Mouse (Mus musculus) skeletal muscle tissue, adult 2 months (tissue): ENCODE data around the gene Cnbd2.

ENCODE experiments used
- DNase-seq: peaks from one replicate; pipeline ENCODE4 v3.0.0-alpha.2; 2012; ENCODE audit warnings: low read depth, low spot score

Gene Cnbd2

DNA sequence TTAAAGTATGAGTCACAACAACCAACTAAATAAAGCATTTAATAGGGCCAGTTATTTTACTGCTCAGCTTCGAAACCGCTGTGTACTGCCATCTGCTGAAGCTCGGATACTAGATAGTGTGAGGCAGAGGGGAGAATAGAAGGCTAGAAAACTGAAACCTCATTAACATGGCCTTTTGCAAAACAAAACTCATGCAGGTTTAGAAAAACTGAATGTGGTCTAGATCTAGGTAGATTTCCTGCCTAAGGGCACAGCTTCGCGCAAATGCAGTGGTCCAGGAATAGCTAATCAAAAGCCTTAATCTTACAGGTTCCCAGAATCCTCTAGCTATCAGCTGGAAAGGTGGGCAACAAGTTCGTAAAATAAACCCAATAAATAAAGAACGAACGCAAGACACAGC lies 658 bp upstream of the Cnbd2 start:
- no peak for DNase-seq

DNA sequence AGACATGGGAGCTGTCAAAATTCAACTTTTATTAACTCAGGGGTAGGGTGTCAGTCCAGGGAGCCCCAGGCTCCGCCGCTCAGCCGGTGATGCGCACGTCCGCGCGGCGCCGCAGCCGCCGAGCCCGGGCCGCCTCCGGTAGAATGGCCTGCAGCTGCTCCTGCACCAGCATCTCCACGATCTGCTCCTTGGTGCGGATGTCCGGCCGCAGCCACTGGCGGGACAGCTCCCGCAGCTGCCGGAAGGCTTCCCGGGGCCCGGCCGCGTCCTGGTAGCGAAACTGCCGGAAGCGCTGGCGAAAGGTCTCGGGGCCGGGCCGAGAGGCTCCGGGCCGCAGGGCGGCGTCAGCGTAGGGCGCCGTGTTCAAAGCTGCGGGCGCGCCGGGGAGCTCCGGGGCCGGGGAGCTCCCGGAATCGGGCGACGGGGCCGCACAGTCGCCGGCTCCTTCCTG lies 233 bp upstream of the Cnbd2 start:
- no peak for DNase-seq

DNA sequence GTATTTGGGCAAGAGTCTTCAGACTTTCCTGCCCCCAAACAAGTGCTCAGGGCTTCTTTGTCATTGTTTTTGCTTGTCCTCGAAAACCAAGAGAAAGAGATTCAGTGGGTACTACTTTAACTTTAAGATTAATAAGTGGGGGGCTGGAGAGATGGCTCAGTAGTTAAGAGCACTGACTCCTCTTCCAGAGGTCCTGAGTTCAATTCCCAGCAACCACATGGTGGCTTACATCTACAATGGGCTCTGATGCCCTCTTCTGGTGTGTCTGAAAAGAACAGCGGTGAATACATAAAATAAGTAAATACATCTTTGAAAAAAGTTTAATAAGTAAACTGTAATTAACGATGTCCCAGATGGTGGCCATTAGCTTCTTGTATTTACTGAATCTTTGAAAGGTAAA lies 1.1 kb downstream of the Cnbd2 start:
- DNase-seq: no peak

DNA sequence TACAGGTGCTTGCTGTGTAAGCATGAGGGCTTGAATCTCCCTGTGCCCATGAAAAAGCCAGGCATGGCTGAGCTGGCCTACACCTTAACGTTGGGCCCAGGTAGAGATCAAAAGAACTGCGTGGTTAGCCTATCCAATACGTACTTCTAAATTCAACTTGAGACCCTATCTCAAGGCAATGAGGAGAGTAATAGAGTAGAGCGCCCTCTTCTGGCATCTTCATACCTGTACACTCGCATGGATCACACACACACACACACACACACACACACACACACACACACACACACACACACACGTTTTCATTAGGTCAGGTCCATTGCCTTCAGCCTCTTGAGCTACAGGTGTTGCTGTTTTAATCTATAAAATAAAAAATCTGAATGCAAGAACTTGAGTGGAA lies 2.7 kb downstream of the Cnbd2 start:
- no peak for DNase-seq

DNA sequence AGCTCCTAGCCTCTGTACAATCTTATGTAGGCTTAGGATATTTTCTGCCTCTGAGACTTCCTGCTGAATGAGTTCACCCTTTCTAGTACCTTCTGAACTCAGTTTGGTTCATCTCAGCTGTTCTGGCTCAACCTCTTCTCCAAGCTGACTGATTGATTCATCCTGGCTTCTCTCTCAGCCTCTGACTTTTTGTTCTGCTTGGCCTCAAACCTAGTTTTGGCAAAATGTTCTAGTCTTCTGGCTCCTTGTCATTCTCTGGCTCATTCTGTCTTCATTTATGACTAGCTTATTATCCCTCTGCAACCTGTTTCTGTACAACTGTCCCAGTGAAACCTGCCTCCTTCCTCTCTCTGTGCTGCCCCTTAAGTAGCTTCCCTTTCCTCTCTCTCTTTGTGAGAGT lies 6.4 kb downstream of the Cnbd2 start:
- DNase-seq: no peak

DNA sequence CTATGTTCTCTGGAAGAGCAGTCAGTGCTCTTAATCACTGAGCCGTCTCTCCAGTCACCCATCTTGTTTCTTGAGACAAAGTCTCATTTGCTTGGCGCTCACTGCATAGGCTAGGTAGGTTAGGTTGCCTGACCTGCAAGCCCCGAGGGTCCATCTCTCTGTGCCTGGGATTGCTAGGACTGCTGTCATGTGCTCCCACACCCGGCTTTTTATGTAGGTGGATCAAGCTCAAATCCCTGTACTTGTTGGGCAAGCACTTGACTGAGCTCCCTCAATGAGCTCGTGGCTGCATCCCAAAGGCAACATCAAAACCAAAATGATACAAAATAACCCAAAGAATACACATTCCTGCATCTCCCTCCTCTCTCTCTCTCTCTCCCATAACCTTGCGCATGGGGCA lies 9.4 kb downstream of the Cnbd2 start:
- no peak for DNase-seq

DNA sequence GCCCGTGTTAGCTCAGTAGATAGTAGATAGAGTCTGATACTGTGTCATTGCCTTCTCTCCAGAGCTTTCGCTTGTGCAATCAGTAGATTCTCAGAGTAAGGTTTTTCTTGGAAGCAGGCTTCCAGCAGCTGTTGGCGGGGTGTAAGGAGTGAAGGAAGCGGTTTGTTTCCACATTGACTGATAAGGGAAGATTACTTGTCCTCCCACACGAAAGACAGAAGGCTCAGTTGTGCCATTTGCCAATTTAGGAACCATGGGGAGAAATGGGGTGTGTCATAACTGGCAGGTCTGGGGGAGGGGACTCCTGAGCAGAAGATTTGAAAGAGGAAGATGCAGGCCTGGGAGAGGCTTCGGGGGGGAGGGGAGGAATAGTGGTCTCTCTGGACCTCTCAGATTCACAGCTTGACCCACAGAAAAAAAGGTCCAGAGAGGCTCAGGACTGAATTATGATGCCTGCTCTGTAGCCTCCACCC lies 12.1 kb downstream of the Cnbd2 start:
- DNase-seq: peak; percentile 56

DNA sequence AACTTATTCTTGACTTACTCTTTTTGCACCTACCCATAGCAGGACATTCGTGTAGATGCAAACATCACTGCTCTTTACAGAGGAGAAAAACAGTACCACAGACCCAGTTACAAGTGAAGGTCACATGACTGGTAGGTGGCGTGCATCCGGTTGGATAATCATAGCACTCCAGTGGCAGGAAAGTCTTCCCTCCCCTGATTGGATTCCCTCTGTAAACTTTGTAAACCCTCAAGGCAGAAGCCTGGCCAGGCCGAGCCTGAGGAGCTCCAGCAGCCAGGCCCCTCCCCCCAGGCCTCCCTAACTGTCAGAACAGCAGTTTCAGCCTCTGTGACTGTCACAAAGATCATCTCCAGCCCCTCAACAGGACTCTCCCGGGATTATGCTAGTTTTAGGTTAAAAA lies 12.6 kb downstream of the Cnbd2 start:
- peak; percentile 37 for DNase-seq

DNA sequence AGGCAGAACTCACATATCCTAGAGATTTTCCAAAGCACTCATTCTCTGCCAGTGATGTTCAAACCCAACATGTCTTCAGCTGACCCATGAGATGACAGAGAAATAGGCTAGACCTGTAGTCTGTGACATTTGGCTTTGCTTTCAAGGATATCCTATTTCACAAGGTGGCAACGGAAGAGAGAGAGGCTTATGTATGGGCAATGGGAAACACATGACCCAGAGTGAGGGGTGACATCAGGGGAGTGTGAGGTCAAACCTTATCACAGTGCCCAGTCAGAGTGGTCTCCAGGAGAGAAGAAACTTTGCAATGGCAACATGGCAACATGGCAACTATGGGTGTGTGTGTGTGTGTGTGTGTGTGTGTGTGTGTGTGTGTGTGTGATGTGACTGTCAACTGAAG lies 18.6 kb downstream of the Cnbd2 start:
- no peak for DNase-seq

DNA sequence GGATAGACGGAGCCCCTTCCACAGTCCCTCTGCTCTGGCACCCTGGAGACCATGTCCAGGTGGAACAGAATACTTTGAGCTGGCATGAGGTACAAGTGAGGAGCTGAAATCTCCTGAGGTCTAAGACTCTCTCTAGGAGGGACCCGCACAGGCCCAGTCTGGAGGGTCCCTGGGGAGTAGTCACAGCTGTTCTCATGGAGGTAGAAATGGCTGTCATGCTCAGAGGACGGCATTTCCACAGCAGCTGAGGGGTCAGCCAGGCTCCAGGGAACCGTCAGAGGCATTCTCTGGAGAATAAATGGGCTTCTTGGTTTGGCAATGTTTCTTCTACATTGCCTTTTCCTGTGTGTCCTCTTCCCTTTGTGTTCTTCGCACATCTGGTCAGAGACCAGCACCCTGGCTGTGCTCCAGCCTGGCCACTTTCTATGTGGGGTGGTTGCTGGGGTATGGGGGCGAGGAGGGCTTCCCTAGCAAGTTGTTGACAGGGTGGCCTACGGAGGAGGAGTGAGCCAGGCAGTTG lies 19.4 kb downstream of the Cnbd2 start:
- DNase-seq: no peak

DNA sequence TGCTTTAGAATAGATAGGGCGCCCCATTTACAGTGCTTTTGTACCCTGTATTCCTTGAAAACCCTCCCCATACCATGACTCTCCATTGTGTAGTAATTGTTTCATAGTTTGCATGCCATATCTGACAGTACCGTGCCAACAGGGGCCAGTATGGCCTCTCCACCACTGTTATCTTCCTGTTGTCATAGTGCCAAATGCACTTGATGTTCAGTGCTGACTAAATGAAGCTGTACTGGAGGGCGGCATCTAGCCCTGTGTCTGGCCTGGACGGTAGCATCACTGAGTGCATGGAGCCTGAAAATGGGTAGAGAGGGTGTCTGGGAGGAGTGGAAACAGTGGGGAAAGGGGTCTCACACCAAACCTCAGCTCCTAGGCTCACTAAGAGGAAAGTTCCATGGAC lies 28.0 kb downstream of the Cnbd2 start:
- DNase-seq: no peak

DNA sequence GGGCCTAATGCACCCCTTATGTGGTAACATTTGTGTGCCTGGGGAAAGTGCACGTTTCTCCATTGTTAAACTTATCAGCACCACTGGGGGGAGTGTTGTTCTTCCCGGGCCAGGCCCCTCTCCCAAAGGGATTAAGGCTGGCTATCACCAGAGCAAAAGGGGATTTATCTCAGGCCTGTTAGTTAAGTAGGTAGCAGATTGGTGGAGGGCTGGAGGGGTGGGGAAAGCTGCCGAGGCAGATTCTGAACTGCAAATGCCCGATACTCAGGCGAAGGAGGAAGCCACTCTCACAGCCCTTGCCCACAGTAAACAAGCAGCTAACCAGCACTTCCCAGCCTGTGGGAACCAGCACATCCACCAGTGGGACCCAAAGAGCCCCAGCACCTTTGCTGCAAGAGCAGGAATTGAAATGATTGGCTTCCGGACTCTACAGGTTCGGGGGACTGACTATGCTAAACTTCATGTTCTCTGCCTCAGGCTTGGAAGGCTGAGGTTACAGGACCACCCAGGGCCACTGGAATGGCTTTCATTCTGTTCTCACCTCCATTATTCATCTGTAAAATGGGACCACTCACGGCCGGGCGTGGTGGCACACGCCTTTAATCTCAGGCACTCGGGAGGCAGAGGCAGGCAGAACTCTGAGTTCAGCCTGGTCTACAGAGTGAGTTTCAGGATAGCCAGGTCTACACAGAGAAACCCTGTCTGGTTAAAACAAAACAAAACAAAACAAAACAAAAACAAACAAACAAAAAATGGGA lies 32.9 kb downstream of the Cnbd2 start:
- no peak for DNase-seq

DNA sequence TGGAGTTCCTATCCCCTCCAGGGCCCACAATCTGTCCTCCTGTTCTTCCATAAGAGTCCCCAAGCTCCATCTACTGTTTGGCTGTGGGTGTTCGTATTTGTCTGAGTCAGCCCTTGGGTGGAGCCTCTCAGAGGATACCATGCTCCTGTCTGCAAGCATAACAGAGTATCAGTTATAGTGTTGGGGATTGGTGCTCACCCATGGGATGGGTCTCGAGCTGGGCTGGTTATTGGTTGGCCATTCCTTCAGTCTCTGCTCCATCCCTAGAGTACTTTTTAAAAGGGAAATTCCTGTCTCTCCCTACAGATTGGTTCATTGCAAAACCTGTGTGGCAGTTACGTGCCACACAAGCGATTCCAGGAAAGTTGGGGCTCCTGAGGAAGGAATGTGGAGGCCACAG lies 36.7 kb downstream of the Cnbd2 start:
- no peak for DNase-seq

DNA sequence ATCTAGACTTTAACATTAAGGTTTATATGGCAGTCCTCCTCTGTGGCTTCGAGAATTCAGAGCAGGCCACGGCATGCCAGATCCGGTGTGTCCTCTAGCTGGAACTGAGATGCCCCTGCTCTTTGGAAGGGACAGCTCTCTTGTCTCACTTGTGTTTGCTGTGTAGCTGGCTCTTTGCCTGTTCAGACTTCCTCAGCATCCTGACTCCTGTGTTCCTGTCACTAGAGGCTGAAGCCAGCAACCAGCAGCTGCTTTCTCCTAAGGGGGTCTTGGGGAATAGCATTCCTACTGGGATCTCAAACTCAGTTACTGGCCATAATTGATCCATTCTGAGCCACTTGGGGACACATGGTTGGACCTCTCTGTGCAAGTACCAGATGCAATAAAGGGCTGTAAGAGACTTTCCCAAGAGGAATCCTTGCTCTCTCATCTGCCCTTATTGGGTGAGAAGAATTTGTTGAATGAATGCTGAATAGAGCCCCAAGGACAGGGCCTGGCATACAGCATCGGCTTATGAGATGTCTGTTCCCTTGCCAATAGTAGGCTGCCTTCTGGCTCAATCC lies 37.3 kb downstream of the Cnbd2 start:
- no peak for DNase-seq

DNA sequence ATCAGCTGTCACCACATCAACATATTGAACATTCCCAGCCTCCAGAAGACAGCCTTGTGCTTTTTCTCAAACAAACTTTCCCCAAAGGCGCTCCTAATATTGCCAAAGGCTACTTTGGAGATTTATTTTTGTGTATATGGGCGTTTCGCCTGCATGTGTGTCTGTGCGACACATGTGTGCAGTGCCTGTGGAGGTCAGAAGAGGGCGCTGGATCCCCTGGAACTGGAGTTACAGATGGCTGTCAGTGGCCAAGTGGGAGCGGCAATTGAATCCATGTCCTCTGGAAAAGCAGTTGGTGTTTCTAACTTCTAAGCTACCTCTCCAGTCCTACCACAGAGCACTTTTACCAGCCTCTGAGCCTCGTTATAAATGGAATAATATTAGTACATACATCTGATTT lies 39.1 kb downstream of the Cnbd2 start:
- DNase-seq: no peak

DNA sequence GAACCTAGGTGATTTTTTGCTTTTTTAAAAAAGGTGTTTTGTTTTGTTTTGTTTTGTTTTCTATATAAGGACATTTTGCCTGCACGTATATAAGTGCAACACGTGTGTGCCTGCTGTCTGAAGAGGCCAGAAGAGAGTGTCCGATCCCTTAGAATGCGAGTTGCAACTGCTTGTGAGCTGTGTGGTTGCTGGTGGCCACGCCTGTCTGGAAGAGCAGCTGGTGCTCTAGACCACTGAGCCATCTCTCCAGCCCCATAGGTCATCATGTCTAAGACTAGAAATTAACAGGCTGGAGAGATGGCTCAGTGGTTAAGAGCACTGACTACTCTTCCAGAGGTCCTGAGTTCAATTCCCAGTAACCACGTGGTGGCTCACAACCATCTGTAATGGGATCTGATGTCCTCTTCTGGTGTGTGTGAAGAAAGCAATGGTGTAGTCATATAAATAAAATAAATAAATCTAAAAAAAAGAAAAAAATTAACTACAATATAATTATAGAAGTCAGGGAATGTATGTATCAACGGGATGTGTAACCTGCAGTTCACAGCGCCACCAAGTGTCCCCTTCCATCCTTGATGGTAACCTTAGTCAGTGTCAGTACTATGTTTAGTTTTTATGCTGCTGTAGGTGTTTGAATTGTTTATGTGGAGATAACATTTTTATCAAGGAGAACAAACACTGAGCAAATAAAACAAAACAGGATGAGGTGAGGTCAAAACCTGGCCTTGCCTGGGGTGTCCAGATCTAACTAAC lies 40.5 kb downstream of the Cnbd2 start:
- DNase-seq: no peak

DNA sequence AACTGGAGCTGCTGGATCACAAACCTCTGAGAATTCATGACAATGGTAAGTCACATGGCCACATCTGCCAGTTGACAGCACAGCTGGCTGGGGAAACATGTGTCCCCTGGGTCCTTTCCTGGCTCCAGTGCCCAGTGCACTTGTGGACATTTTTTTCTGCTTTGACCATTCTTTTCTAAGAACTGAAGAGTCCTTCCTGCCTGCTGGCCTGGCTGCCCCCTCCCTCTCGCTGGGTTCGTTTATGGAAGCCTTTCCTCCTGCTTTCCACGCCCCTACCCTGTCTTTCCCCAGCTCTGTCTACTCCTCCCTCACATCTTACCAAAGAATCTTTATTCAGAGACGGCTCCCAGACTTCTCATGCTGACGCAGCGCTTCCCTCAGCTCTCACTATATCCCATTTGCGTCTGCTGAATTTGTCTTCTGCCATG lies 41.2 kb downstream of the Cnbd2 start:
- DNase-seq: peak; percentile 44

DNA sequence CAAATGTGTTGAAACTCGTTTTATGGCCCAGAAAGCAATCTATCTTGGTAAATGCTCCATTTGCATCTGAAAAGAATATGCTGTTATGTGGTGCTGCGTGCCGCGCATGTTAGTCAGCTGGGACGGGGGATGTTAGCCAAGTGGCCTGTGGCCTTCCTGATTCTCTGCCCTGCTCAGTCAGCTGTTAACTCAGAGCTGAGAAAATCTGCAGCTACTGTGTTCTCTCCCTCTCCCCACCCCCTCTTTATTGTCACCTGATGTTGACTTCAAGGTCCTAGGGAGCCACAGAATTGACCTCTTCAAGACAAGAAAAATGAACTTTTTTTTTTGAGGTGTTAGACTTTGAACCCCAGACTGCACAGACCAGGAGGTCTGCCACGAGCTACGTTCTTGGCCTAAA lies 43.9 kb downstream of the Cnbd2 start:
- DNase-seq: no peak

DNA sequence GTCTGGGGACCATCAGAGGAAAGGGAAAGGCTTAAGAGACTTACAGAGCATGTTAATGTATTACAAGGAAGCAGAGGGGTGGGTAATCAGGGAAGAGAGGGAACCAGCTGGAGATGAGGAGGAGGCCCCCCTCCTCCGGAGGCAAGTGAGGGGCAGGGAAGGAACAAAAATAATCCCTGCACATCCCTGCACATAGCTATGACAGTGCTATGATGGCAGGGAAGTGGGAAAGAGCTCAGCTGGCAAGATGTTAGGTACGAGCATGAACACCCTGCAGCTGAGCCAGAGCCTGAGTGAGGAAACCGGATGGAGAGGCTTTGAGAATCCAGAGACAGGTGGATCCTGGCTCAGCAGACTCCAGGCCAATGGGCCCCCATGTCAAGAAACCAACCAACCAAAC lies 56.4 kb downstream of the Cnbd2 start:
- peak; percentile 34 for DNase-seq

DNA sequence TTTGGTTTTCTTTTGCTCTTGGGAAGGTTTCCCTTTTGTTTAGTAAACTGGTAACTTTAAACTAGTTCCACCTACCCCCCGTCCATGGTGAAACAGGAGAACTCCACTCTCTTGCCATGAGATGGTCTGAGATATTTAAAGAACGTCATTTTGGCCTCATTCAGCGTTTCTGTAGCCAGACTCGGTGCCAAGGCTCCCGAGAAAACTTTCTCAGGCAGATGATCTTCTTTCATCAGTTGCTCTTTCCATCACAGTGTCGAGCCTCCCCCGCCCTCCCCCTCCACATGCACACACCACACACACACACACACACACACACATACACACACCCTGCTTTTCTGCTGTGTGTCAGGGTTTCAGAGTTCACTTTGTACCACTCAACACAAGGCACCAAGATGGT lies 58.8 kb downstream of the Cnbd2 start:
- peak; percentile 85 for DNase-seq

DNA sequence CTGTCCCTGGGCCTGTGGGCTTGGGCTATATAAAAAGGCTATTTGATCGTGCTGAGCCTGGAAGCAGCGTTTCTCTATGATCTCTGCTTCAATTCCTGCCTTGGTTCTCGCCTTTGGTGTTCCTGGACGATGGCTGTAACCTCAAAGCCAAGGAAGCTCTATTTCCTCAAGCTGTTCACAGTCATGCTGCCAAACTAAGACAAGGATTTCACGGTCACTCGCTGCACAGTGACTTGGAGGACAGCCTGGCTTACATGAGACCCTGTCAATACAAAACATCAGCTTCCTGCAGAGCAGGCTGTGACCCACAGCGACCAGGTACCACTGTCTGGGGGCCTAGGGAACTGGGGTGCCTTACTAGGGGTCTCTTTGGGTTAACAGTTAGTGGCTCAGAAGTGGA lies 64.9 kb downstream of the Cnbd2 start:
- no peak for DNase-seq

DNA sequence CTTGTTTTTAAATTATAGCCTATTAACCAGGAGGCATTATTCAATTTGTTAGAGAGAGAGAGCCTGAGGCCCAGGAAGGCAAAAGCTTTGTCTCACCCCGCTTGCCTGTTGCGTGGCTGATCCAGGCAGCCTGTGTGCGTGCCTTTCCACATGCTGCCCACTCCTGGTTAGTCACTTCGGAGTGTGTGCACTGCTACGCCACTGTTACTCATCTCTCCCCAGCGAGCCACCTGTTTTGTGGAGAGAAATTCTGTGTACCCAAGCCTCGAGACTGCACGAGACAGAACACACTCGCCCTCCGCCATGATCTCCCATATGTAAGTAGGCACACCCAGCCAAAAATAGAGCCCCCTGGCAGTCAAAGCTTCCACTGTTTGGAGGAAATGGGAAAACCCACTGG lies 67.8 kb downstream of the Cnbd2 start:
- DNase-seq: no peak

DNA sequence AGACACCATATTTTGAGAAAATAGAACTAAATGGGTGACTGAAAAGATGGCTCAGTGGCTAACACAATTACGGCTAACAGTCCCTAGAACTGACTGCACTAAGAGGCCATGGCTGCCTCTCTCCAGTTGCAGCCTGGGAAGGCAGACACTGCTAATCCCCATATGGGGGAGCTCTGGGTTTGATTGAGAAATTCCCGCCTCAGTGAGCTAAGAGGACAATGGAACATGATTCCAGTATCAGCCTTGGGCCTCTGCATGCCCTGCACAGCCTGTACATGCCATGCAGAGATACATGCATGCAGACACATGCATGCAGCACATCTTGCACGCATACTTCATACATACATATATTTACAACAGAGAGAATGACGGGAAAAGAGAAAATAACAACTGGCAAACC lies 69.3 kb downstream of the Cnbd2 start:
- no peak for DNase-seq
